Mouse (Mus musculus): ENCODE data around the gene F2rl1. TPM values are rescaled to one million over a fixed set of nuclear protein-coding genes. Genes with fewer than 3 reads are reported as not detected.
"Not testable (repeated sequence)": the region's sequence is repeated elsewhere in the genome, so short reads cannot be mapped to it uniquely, and the experiment has no call there.

F2rl1 gene
- polyA plus RNA-seq, 1 experiment, result 30.0 TPM

DNA sequence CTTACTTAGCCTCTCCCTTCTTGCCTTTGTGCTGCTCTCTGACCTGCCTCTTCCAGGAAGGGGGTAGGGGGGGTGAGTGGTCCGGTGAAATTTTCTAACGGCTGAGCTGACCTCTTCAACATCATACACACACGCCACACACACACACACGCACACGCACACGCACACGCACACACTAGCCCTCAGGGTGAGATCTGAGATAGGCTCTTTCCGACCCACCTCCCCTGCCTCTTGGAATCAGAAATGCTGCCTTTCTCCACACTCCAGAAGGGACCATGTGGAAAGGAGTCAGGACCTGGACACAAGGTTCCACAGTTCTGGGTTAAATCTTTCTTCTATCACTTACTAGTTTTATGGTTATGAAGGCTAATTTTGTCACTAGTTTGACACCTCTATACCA is 8.6 kb upstream of the F2rl1 start:
- no peak overlapping the region for H3K4me3 ChIP-seq (ENCODE audit: low read depth, low read length)
- no peak overlapping the region for H3K27ac ChIP-seq (ENCODE audit: insufficient read depth, low read depth, low read length)
- no peaks in the 10 kb centered on the region for H3K27me3 ChIP-seq (ENCODE audit: control insufficient read depth, insufficient read depth, low read length)
- WGBS, result 86% methylated on average over 8 of the region's 8 CpGs
- H3K4me1 ChIP-seq (ENCODE audit: control insufficient read depth, insufficient read depth, insufficient read length, low read length), result peaks cover 9% of the 10 kb centered on the region
- TF ChIP-seq POLR2A (IDR thresholded peaks at IDR 0.05; ENCODE audit: low read depth, low read length) (no peak), CTCF (IDR thresholded peaks at IDR 0.05; ENCODE audit: extremely low read depth, insufficient read length, insufficient replicate concordance, low read depth, low read length) (no peak)
- H3K36me3 ChIP-seq (ENCODE audit: control insufficient read depth, insufficient read depth, low read length), result no peaks in the 10 kb centered on the region

DNA sequence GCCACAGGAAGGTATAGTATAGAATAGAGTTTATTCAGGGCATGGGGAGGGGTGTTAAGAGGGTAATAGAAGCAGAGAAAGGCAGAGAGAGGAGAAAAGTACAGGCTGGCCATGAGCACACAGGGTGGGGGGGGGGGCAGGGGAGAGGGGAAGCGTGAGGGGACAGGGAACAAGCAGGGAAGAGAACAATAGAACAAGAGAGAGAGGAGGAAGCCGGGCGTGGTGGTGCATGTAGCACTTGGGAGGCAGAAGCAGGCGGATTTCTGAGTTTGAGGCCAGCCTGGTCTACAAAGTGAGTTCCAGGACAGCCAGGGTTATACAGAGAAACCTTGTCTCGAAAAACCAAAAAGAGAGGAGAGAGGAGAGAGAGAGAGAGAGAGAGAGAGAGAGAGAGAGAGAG is 8.1 kb upstream of the F2rl1 start:
- 75% methylated on average over 5 of the region's 5 CpGs for WGBS
- not testable (repeated sequence) for H3K27me3 ChIP-seq (ENCODE audit: control insufficient read depth, insufficient read depth, low read length); H3K4me3 ChIP-seq (ENCODE audit: low read depth, low read length); H3K27ac ChIP-seq (ENCODE audit: insufficient read depth, low read depth, low read length); H3K4me1 ChIP-seq (ENCODE audit: control insufficient read depth, insufficient read depth, insufficient read length, low read length); H3K36me3 ChIP-seq (ENCODE audit: control insufficient read depth, insufficient read depth, low read length)

DNA sequence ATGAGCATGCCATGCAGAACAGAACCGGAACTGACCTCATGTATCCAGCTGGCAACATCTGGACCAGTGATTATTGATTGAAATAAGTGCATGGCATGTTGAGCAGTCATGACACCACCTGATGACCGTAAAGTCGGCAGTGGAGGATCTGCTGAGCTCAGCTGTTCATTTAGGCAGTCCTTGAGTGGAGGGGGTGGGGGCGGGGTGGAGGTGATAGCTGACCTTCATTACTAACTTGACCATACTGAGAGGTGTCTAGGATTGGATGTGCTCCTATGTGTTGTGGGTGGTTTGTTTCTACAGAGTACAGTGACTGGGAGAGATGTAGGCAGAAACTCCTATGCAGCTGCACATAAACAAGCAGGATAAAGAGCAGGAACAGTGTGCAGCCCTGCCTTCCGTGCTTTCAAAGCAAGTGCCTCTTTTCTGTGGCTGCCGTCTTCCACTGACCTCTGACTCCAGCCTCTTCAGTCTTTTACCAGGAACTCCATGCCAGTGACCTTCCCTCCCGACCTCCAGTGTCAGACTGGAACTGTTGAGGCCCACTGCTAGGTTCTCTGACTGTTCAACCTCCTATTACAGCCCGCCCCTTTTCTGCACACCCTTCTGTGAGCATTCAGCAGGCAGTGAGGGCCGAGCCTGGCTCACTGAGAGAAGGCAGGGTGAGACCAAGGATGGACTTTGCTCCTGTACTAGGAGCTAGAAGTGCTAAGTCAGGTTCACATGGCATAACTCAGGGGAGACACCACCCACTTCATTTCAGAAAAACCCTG is 6.4 kb upstream of the F2rl1 start:
- peaks cover 9% of the 10 kb centered on the region for H3K4me1 ChIP-seq (ENCODE audit: control insufficient read depth, insufficient read depth, insufficient read length, low read length)
- no peaks in the 10 kb centered on the region for H3K27me3 ChIP-seq (ENCODE audit: control insufficient read depth, insufficient read depth, low read length)
- 40% methylated on average over 9 of the region's 9 CpGs for WGBS
- no peaks in the 10 kb centered on the region for H3K36me3 ChIP-seq (ENCODE audit: control insufficient read depth, insufficient read depth, low read length)
- H3K27ac ChIP-seq (ENCODE audit: insufficient read depth, low read depth, low read length), result peak overlapping the region; percentile 14
- TF ChIP-seq POLR2A (IDR thresholded peaks at IDR 0.05; ENCODE audit: low read depth, low read length) (no peak), CTCF (IDR thresholded peaks at IDR 0.05; ENCODE audit: extremely low read depth, insufficient read length, insufficient replicate concordance, low read depth, low read length) (no peak)
- no peak overlapping the region for H3K4me3 ChIP-seq (ENCODE audit: low read depth, low read length)

DNA sequence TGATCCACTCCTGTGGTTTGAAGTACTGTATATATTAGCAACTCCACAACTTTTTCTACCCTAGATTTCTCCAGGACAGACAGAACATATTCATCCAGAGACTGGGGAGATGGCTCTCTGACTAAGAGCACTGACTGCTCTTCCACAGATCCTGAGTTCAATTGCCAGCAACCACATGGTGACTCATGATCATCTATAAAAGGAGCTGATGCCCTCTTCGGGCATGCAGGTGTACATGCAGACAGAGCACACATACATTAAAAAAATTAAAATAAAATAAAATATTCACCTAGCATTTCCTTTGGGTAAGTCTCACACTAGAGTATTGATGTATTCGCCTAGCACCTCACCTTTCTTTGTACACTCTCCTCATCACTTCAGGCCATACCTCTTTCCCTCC is 4.2 kb upstream of the F2rl1 start:
- Histone ChIP-seq H3K27me3 (ENCODE audit: control insufficient read depth, insufficient read depth, low read length) (no peaks in the 10 kb centered on the region), H3K4me3 (ENCODE audit: low read depth, low read length) (no peak overlapping the region), H3K27ac (ENCODE audit: insufficient read depth, low read depth, low read length) (no peak overlapping the region), H3K4me1 (ENCODE audit: control insufficient read depth, insufficient read depth, insufficient read length, low read length) (peaks cover 14% of the 10 kb centered on the region), H3K36me3 (ENCODE audit: control insufficient read depth, insufficient read depth, low read length) (no peaks in the 10 kb centered on the region)
- TF ChIP-seq CTCF (IDR thresholded peaks at IDR 0.05; ENCODE audit: extremely low read depth, insufficient read length, insufficient replicate concordance, low read depth, low read length) (no peak), POLR2A (IDR thresholded peaks at IDR 0.05; ENCODE audit: low read depth, low read length) (no peak)
- WGBS, result 66% methylated on average over 2 of the region's 2 CpGs

GRCm38 (mm10) chr13:95524424-95524673 is 678 bp downstream of the F2rl1 start:
- no peaks in the 10 kb centered on the region for H3K27me3 ChIP-seq (ENCODE audit: control insufficient read depth, insufficient read depth, low read length)
- TF ChIP-seq POLR2A (IDR thresholded peaks at IDR 0.05; ENCODE audit: low read depth, low read length), result no peak
- TF ChIP-seq CTCF (IDR thresholded peaks at IDR 0.05; ENCODE audit: extremely low read depth, insufficient read length, insufficient replicate concordance, low read depth, low read length), result no peak
- H3K4me3 ChIP-seq (ENCODE audit: low read depth, low read length), result peak overlapping the region; percentile 94
- no peaks in the 10 kb centered on the region for H3K36me3 ChIP-seq (ENCODE audit: control insufficient read depth, insufficient read depth, low read length)
- H3K4me1 ChIP-seq (ENCODE audit: control insufficient read depth, insufficient read depth, insufficient read length, low read length), result peaks cover 22% of the 10 kb centered on the region
- H3K27ac ChIP-seq (ENCODE audit: insufficient read depth, low read depth, low read length), result peak overlapping the region; percentile 82
- WGBS, result under 1% methylated on average over 13 of the region's 13 CpGs

DNA sequence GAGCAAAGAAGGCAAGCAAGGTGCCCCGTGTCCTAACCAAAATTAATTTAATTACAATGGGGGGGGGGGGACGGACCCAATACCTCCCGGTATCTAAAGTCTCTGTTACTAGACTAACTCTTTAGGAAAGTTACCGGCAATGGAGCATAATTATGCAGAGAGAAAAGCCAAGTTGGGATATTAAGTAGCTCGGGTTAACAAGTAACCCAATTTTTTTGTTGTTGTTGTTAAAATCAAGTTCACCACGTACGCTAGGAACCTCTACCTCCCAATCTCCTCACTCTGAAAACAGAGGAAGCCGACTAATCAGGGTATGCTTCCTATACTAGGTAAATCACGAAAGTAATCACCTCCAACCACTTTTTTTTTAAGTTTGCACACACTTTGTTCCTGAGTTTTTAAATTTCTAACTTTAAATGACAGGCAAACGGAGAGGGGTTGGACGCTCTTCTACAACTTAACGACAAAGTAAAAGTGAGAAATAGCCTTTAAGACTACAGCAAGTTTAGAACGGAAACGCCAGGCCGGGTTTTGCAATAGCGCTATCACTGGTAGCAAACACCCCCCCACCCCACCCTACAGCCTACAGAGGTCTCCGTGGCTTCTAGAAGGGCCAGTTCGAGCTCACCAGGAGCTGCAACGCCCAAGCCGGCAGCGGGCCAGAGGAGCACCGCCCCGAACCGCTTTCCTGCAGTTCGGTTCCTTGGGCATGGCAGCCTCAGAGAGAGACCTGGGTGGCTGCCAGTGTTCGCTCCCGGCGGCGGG is 1.2 kb downstream of the F2rl1 start:
- Histone ChIP-seq H3K4me1 (ENCODE audit: control insufficient read depth, insufficient read depth, insufficient read length, low read length) (peaks cover 22% of the 10 kb centered on the region), H3K36me3 (ENCODE audit: control insufficient read depth, insufficient read depth, low read length) (no peaks in the 10 kb centered on the region), H3K4me3 (ENCODE audit: low read depth, low read length) (peak overlapping the region; percentile 94), H3K27ac (ENCODE audit: insufficient read depth, low read depth, low read length) (peak overlapping the region; percentile 82), H3K27me3 (ENCODE audit: control insufficient read depth, insufficient read depth, low read length) (no peaks in the 10 kb centered on the region)
- TF ChIP-seq POLR2A (IDR thresholded peaks at IDR 0.05; ENCODE audit: low read depth, low read length), result no peak; the same call in 1 of the 2 replicates
- no peak for TF ChIP-seq CTCF (IDR thresholded peaks at IDR 0.05; ENCODE audit: extremely low read depth, insufficient read length, insufficient replicate concordance, low read depth, low read length)
- WGBS, result 6% methylated on average over 29 of the region's 29 CpGs

DNA sequence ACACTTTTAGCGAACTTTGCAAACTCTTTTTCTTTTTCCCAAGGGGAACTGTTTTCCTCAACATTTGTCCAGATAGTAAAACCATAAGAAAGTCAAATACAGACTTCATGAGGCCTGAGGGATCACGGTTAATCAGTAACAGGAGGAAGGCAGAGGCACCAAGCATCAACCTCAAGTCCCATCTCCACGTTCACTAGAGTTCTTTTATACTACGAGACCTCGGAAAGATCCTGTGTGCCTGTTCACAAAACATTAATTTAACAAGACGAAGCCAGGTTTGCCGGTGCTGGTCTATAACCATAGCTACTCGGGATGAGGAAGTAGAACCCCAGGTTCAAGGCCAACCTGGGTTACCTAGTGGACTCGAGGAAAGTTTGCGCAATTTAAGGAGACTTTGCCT is 2.9 kb downstream of the F2rl1 start:
- Histone ChIP-seq H3K27ac (ENCODE audit: insufficient read depth, low read depth, low read length) (0 out of 2 replicates have a peak overlapping the region, but pooled peaks have one; percentile 3), H3K27me3 (ENCODE audit: control insufficient read depth, insufficient read depth, low read length) (no peaks in the 10 kb centered on the region), H3K36me3 (ENCODE audit: control insufficient read depth, insufficient read depth, low read length) (no peaks in the 10 kb centered on the region), H3K4me1 (ENCODE audit: control insufficient read depth, insufficient read depth, insufficient read length, low read length) (peaks cover 25% of the 10 kb centered on the region), H3K4me3 (ENCODE audit: low read depth, low read length) (no peak overlapping the region)
- 32% methylated on average over 10 of the region's 10 CpGs for WGBS
- TF ChIP-seq CTCF (IDR thresholded peaks at IDR 0.05; ENCODE audit: extremely low read depth, insufficient read length, insufficient replicate concordance, low read depth, low read length), result no peak
- TF ChIP-seq POLR2A (IDR thresholded peaks at IDR 0.05; ENCODE audit: low read depth, low read length), result no peak

Measured in small intestine, adult 2 months (tissue).